In the genomic region with DNA sequence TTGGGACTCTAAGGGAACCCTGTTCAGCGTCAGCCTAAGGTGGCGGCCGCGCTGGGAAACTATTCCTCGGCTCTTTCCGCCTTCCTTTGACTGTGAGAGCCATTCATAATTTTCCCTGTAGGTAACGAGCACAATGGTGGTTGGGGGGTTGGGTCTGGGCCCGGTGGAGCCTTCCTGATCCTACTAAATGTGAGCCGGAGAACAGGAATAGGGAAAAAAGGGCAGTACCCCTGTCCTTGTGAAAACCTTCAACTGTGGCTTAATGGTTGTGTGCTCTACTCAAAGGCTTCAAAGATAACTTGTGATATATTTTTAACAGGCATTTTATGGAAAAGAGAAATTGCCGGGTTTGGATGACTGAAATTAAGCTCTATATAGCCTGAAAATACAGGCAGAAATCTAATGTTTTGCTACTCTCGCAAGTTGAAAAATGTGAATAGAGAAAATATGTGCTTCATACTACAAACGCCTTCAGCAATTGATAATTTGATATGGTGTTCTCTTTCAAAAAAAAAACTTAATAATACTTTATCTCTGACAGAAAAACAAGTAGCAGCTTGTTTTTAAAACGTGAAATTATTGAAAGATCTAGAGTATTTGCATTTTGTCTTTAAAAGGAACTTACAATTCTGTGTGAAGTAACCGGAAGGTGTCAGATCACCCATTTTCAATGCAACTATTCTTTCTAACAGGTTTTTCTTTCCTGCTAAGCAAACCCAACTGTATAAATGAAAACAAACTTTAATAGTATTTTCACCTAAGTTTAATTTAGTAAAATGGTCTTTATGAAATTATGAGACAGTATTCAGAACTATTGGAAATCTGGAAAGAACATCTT, we compare ENCODE assay signal across 8 mouse cellular contexts. TPM values are rescaled to one million over a fixed set of nuclear protein-coding genes. Genes with fewer than 3 reads are reported as not detected.
DNase-seq lines count a peak whose midpoint lies in the region; ATAC-seq and TF ChIP-seq lines count a peak whose summit lies in the region.

No protein-coding gene starts in this region.

- H3K27me3 ChIP-seq in limb, embryonic 14.5 days (ENCODE audit: control insufficient read depth, insufficient read depth, low read length) = no peaks in the 10 kb centered on the region

- no peaks in the 10 kb centered on the region for H3K9me3 ChIP-seq in limb, embryonic 14.5 days (ENCODE audit: control insufficient read depth, low read length)

- WGBS in limb, embryonic 14.5 days = 2% methylated on average over 14 of the region's 14 CpGs

- no peak for TF ChIP-seq POLR2A in limb, embryonic 14.5 days (IDR thresholded peaks at IDR 0.05; ENCODE audit: borderline replicate concordance, extremely low read depth, insufficient read depth, insufficient read length)

- peaks cover 19% of the 10 kb centered on the region for H3K4me1 ChIP-seq in limb, embryonic 14.5 days (ENCODE audit: control insufficient read depth, insufficient read depth, low read length)

- H3K9ac ChIP-seq in limb, embryonic 14.5 days (ENCODE audit: low read depth, low read length, severe bottlenecking) = peak overlapping the region; percentile 61

- H3K4me3 ChIP-seq in limb, embryonic 14.5 days (replicated peaks; ENCODE audit: low read length) = peak overlapping the region; percentile 87

- H3K27ac ChIP-seq in limb, embryonic 14.5 days (replicated peaks; ENCODE audit: low read depth, low read length) = peak overlapping the region; percentile 98

- DNase-seq in embryo, embryonic 10.5 days (ENCODE audit: low spot score) = peak; percentile 50
- DNase-seq in embryo, embryonic 9.5 days (ENCODE audit: extremely low spot score) = no peak
- peak; percentile 22 for DNase-seq in urinary bladder, postnatal 25 days (ENCODE audit: low spot score)
- DNase-seq in urinary bladder, adult 2 months (ENCODE audit: low spot score) = no peak
- no peak for DNase-seq in limb, embryonic 14.5 days (ENCODE audit: low spot score)
- DNase-seq in cerebellum, postnatal 10 days = no peak
- no peak for DNase-seq in right cerebral cortex, adult 2 months (ENCODE audit: low spot score in 2 of 2)
- no peak for DNase-seq in ovary, postnatal 10 days (ENCODE audit: low spot score)

- peak; percentile 10 for ATAC-seq in limb, embryonic 14.5 days (ENCODE audit: low FRiP score, low read depth)

- peak overlapping the region; percentile 55 for H3K4me2 ChIP-seq in limb, embryonic 14.5 days (replicated peaks; ENCODE audit: low read depth, low read length, severe bottlenecking)

- H3K36me3 ChIP-seq in limb, embryonic 14.5 days (ENCODE audit: control insufficient read depth, insufficient read depth, low read length) = no peaks in the 10 kb centered on the region

RNA-seq across cellular contexts. Expression of gene Igf2bp3, which starts 1.2 kb away (rescaled TPM):
- 1.7 and 2.2 TPM in 2 replicates for polyA plus RNA-seq in urinary bladder, adult 2 months (2012; rRNA removed)
- polyA plus RNA-seq in limb, embryonic 14.5 days (2012; rRNA removed) = 28.4 and 34.6 TPM in 2 replicates
- 60.8 and 71.0 TPM in 2 replicates for polyA plus RNA-seq in limb, embryonic 14.5 days (2014; fragmentation: Nextera tagmentation; extraction: Ambion mirVana)

RNA-seq across cellular contexts. Expression of gene Tra2a, which starts 47.9 kb away (rescaled TPM):
- polyA plus RNA-seq in urinary bladder, adult 2 months (2012; rRNA removed) = 86.7 and 120 TPM in 2 replicates
- 190 and 210 TPM in 2 replicates for polyA plus RNA-seq in limb, embryonic 14.5 days (2012; rRNA removed)
- polyA plus RNA-seq in limb, embryonic 14.5 days (2014; fragmentation: Nextera tagmentation; extraction: Ambion mirVana) = 43.3 and 50.9 TPM in 2 replicates

Comparison
In these comparisons a context has a peak if more than half of its experiments do, and no peak if none do; other contexts are left out.
1. DNase-seq: peak in embryo, embryonic 10.5 days (single experiment) and urinary bladder, postnatal 25 days (single experiment); none in embryo, embryonic 9.5 days (single experiment), urinary bladder, adult 2 months (single experiment), limb, embryonic 14.5 days (single experiment), cerebellum, postnatal 10 days (0 of 2), right cerebral cortex, adult 2 months (0 of 2) and ovary, postnatal 10 days (single experiment).